9 mouse cellular contexts compared by ENCODE assay signal in genomic region chr1:179645101-179645979, GRCm38 (mm10). TPM values are rescaled to one million over a fixed set of nuclear protein-coding genes. Genes with fewer than 3 reads are reported as not detected.
DNase-seq lines count a peak whose midpoint lies in the region; ATAC-seq and TF ChIP-seq lines count a peak whose summit lies in the region.
"Had no signal": no experiment of that assay in that cellular context is flagged by ENCODE, and none has a peak within 500 bp of the region (broad histone marks: within the 10 kb centered on the region; RNA-seq: fewer than 3 reads in every experiment).

No protein-coding gene starts in this region.

- ATAC-seq in forebrain, embryonic 12.5 days (ENCODE audit: low FRiP score) = peak; percentile 81
- ATAC-seq in heart, postnatal 0 days (ENCODE audit: insufficient read depth, low read depth) = peak; percentile 86
- peak; percentile 62 for ATAC-seq in liver, embryonic 16.5 days (ENCODE audit: low read depth)
- ATAC-seq in neural tube, embryonic 14.5 days (ENCODE audit: low read depth) = peak; percentile 72

- H3K27ac ChIP-seq in forebrain, embryonic 12.5 days = no peak overlapping the region
- H3K27ac ChIP-seq in heart, postnatal 0 days (ENCODE audit: low read depth) = no peak overlapping the region
- H3K27ac ChIP-seq in liver, embryonic 16.5 days (ENCODE audit: low read length) = no peak overlapping the region
- no peak overlapping the region for H3K27ac ChIP-seq in neural tube, embryonic 14.5 days (ENCODE audit: low read depth, low read length)
- H3K27ac ChIP-seq in testis, adult 2 months (ENCODE audit: control insufficient read depth, insufficient read depth, low read depth, low read length) = no peak overlapping the region
- H3K27ac ChIP-seq: macrophage had no signal

- 0 out of 2 replicates have a peak, but pooled peaks cover 6% of the 10 kb centered on the region for H3K4me1 ChIP-seq in E14TG2a.4 (replicated peaks; ENCODE audit: low read depth, low read length)
- H3K4me1 ChIP-seq in forebrain, embryonic 12.5 days = no peaks in the 10 kb centered on the region
- H3K4me1 ChIP-seq in heart, postnatal 0 days (ENCODE audit: control insufficient read depth, insufficient read depth) = no peaks in the 10 kb centered on the region
- peaks cover 4% of the 10 kb centered on the region for H3K4me1 ChIP-seq in liver, embryonic 16.5 days (ENCODE audit: control insufficient read depth, low read depth, low read length)
- no peaks in the 10 kb centered on the region for H3K4me1 ChIP-seq in neural tube, embryonic 14.5 days (ENCODE audit: control insufficient read depth, insufficient read depth, low read length)
- H3K4me1 ChIP-seq in testis, adult 2 months (ENCODE audit: control insufficient read depth, insufficient read depth, low read length) = peaks cover 6% of the 10 kb centered on the region

- no peaks in the 10 kb centered on the region for H3K36me3 ChIP-seq in E14TG2a.4 (ENCODE audit: insufficient read depth, low read length)
- H3K36me3 ChIP-seq in forebrain, embryonic 12.5 days (replicated peaks) = no peaks in the 10 kb centered on the region
- no peaks in the 10 kb centered on the region for H3K36me3 ChIP-seq in heart, postnatal 0 days (replicated peaks; ENCODE audit: control insufficient read depth, insufficient read depth, low read length)
- no peaks in the 10 kb centered on the region for H3K36me3 ChIP-seq in liver, embryonic 16.5 days (ENCODE audit: control insufficient read depth, insufficient read depth)
- no peaks in the 10 kb centered on the region for H3K36me3 ChIP-seq in neural tube, embryonic 14.5 days (ENCODE audit: control insufficient read depth, insufficient read depth, low read length)
- H3K36me3 ChIP-seq in testis, adult 2 months (ENCODE audit: control insufficient read depth, insufficient read depth, low read length) = no peaks in the 10 kb centered on the region

- DNase-seq in c-Kit-positive CD71-positive TER-119-negative erythroid progenitor cells, embryonic 14.5 days (ENCODE audit: low read depth) = peak; percentile 70
- peak; percentile 83 for DNase-seq in heart, postnatal 0 days (ENCODE audit: low spot score)
- DNase-seq in kidney, postnatal 4 days = peak; percentile 83 to 87

- no peak overlapping the region for H3K9ac ChIP-seq in forebrain, embryonic 12.5 days
- no peak overlapping the region for H3K9ac ChIP-seq in heart, postnatal 0 days (replicated peaks; ENCODE audit: low read depth, low read length)
- H3K9ac ChIP-seq in liver, embryonic 16.5 days (ENCODE audit: low read depth, low read length) = no peak overlapping the region
- no peak overlapping the region for H3K9ac ChIP-seq in neural tube, embryonic 14.5 days (replicated peaks; ENCODE audit: low read depth, low read length)

- H3K4me3 ChIP-seq in E14TG2a.4 (replicated peaks; ENCODE audit: low read length) = no peak overlapping the region
- H3K4me3 ChIP-seq in forebrain, embryonic 12.5 days (replicated peaks) = no peak overlapping the region
- H3K4me3 ChIP-seq in heart, postnatal 0 days (ENCODE audit: low read depth, low read length) = no peak overlapping the region
- H3K4me3 ChIP-seq in liver, embryonic 16.5 days (ENCODE audit: low read depth, low read length) = no peak overlapping the region
- no peak overlapping the region for H3K4me3 ChIP-seq in neural tube, embryonic 14.5 days (ENCODE audit: low read depth, low read length)
- H3K4me3 ChIP-seq in testis, adult 2 months (ENCODE audit: control insufficient read depth, low read depth, low read length) = peak overlapping the region; percentile 59

- 65% methylated on average over 13 of the region's 13 CpGs for WGBS in forebrain, embryonic 12.5 days
- WGBS in heart, postnatal 0 days = 57% methylated on average over 13 of the region's 13 CpGs
- 44% methylated on average over 13 of the region's 13 CpGs for WGBS in liver, embryonic 16.5 days (ENCODE audit: insufficient replicate concordance)
- WGBS in neural tube, embryonic 14.5 days = 62% methylated on average over 13 of the region's 13 CpGs

- peak; percentile 82 for TF ChIP-seq CTCF in E14TG2a.4 (conservative IDR thresholded peaks at IDR 0.05; ENCODE audit: low read length)
- TF ChIP-seq CTCF in heart, postnatal 0 days (IDR thresholded peaks at IDR 0.05; ENCODE audit: low read depth) = peak; percentile 88
- peak; percentile 82 for TF ChIP-seq CTCF in testis, adult 2 months (IDR thresholded peaks at IDR 0.05; ENCODE audit: control insufficient read depth, insufficient read depth, insufficient replicate concordance, low read depth, low read length)

- TF ChIP-seq POLR2A in testis, adult 2 months (IDR thresholded peaks at IDR 0.05; ENCODE audit: control insufficient read depth, low read depth, low read length) = peak; percentile 63; the same call in 1 of the 2 replicates

- TF ChIP-seq EP300 in heart, postnatal 0 days (IDR thresholded peaks at IDR 0.05; ENCODE audit: low read depth) = no peak

- H3K27me3 ChIP-seq in E14TG2a.4 (ENCODE audit: insufficient read depth, low read length) = 0 out of 2 replicates have a peak, but pooled peaks cover 5% of the 10 kb centered on the region
- H3K27me3 ChIP-seq in forebrain, embryonic 12.5 days = no peaks in the 10 kb centered on the region
- no peaks in the 10 kb centered on the region for H3K27me3 ChIP-seq in heart, postnatal 0 days (ENCODE audit: control insufficient read depth, insufficient read depth, low read length)
- H3K27me3 ChIP-seq in liver, embryonic 16.5 days (ENCODE audit: control insufficient read depth, insufficient read depth, low read depth, low read length) = no peaks in the 10 kb centered on the region
- no peaks in the 10 kb centered on the region for H3K27me3 ChIP-seq in neural tube, embryonic 14.5 days (ENCODE audit: control insufficient read depth, insufficient read depth, low read length)
- no peaks in the 10 kb centered on the region for H3K27me3 ChIP-seq in testis, adult 2 months (ENCODE audit: control insufficient read depth, insufficient read depth, low read length)

- H3K4me2 ChIP-seq in forebrain, embryonic 12.5 days = peak overlapping the region; percentile 37
- H3K4me2 ChIP-seq in heart, postnatal 0 days (ENCODE audit: low read depth, low read length) = no peak overlapping the region
- H3K4me2 ChIP-seq in liver, embryonic 16.5 days (ENCODE audit: low read depth, low read length) = no peak overlapping the region
- peak overlapping the region; percentile 7; the same call in 1 of the 2 replicates for H3K4me2 ChIP-seq in neural tube, embryonic 14.5 days (ENCODE audit: low read depth, low read length)

- H3K9me3 ChIP-seq in E14TG2a.4 (ENCODE audit: low read length) = 0 out of 2 replicates have a peak, but pooled peaks cover under 1% of the 10 kb centered on the region
- no peaks in the 10 kb centered on the region for H3K9me3 ChIP-seq in forebrain, embryonic 12.5 days
- no peaks in the 10 kb centered on the region for H3K9me3 ChIP-seq in heart, postnatal 0 days (replicated peaks; ENCODE audit: control insufficient read depth, low read length)
- H3K9me3 ChIP-seq in liver, embryonic 16.5 days (replicated peaks; ENCODE audit: control insufficient read depth, low read length) = no peaks in the 10 kb centered on the region
- no peaks in the 10 kb centered on the region for H3K9me3 ChIP-seq in neural tube, embryonic 14.5 days (ENCODE audit: control insufficient read depth, low read length)

RNA-seq across cellular contexts. Expression of gene Sccpdh, which starts 22.7 kb away (rescaled TPM):
- polyA plus RNA-seq in forebrain, embryonic 12.5 days (2016; fragmentation: Nextera tagmentation; extraction: Ambion mirVana) = 82.2 and 83.1 TPM in 2 replicates
- total RNA-seq in heart, postnatal 0 days (2014; rRNA removed; ENCODE audit: low replicate concordance) = 65.2 and 75.5 TPM in 2 replicates
- 116 and 122 TPM in 2 replicates for polyA plus RNA-seq in heart, postnatal 0 days (2015; fragmentation: Nextera tagmentation; extraction: Ambion mirVana)
- 9.4 and 10.0 TPM in 2 replicates for polyA plus RNA-seq in liver, embryonic 16.5 days (2015; fragmentation: Nextera tagmentation; extraction: Ambion mirVana)
- 184 and 186 TPM in 2 replicates for polyA plus RNA-seq in neural tube, embryonic 14.5 days (2014; fragmentation: Nextera tagmentation; extraction: Ambion mirVana)
- 196 and 222 TPM in 2 replicates for polyA plus RNA-seq in testis, adult 2 months (2012; rRNA removed)

Comparison
In these comparisons a context has a peak if more than half of its experiments do, and no peak if none do; other contexts are left out.
1. H3K4me2 ChIP-seq: peak in forebrain, embryonic 12.5 days (single experiment) and neural tube, embryonic 14.5 days (single experiment); none in heart, postnatal 0 days (single experiment) and liver, embryonic 16.5 days (single experiment).
2. Peak in every context shown above with its lines, with median percentiles within 50 percentile points of each other: CTCF ChIP-seq, DNase-seq and ATAC-seq.